Mouse (Mus musculus): Measurements from ENCODE around the gene Zfp46. TPM values are rescaled to one million over a fixed set of nuclear protein-coding genes. Genes with fewer than 3 reads are reported as not detected.

Gene Zfp46
- polyA plus RNA-seq, 1 experiment from 2014 or later: 35.2 TPM

DNA sequence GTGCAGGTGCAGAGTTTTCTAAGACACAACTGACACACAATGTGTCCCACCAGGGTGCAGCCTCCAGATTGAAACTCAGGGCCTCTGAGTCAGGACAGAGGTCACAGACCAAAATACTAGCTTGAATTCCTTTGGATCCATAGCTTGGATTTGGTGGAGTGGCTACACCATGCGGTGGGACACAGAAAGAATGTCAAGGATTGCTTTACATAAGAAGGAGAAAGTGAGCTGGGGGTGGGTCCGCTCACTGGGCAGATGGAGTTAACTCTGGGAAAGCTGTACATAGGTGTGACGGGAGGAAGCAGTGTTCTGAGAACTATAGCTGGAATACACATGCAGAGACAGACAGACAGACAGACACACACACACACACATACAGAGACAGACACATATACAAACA lies 24.6 kb upstream of the Zfp46 start:
- ATAC-seq: no peak
- H3K4me2 ChIP-seq (ENCODE audit: low read length): no peak overlapping the region
- H3K9me3 ChIP-seq (ENCODE audit: control insufficient read depth, low read length): no peaks in the 10 kb centered on the region
- 48% methylated on average over 3 of the region's 3 CpGs for WGBS
- H3K27me3 ChIP-seq (replicated peaks; ENCODE audit: control insufficient read depth, insufficient read depth, low read length): no peaks in the 10 kb centered on the region
- no peaks in the 10 kb centered on the region for H3K4me1 ChIP-seq (ENCODE audit: control insufficient read depth, insufficient read depth, low read depth, low read length)
- no peak overlapping the region for H3K27ac ChIP-seq (ENCODE audit: low read depth, low read length)
- no peaks in the 10 kb centered on the region for H3K36me3 ChIP-seq (ENCODE audit: control insufficient read depth, insufficient read depth, low read length)
- H3K9ac ChIP-seq (ENCODE audit: low read depth, low read length): no peak overlapping the region
- H3K4me3 ChIP-seq (ENCODE audit: low read length): no peak overlapping the region

DNA sequence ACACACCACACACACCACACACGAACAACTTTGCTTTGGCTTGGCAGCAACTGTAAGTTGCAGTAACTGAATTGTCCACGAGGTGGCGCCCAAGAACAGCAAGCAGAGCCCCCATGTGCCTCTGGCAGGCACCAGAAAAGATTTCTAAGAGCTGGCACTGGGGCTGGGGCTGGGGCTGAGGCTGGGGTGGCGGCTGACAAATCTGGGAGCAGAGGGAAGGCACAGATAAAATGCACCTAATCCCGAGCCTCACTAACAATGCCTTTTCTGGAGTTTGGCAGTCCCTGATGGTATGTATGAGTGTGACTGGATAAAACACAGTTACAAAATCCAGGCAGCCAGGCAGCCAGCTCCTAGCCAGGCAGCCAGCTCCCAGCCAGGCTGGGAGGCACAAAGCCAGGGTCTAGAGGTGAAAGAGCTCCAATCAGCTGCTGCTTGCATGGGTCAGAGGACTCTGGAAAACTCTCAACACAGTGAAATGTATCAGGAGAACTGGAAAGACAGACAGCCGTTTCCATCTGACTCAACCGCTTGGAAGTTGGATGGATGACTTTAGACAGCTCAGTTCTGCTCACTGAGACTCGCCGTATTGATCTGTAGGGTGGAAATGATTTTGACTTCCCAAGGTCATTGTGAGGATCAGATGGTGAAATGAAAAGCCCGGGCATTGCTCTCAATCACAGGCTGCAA lies 23.8 kb upstream of the Zfp46 start:
- peak; percentile 69; the same call in 1 of the 2 replicates for ATAC-seq
- 37% methylated on average over 10 of the region's 10 CpGs for WGBS
- Histone ChIP-seq H3K9me3 (ENCODE audit: control insufficient read depth, low read length) (no peaks in the 10 kb centered on the region), H3K9ac (ENCODE audit: low read depth, low read length) (no peak overlapping the region), H3K4me2 (ENCODE audit: low read length) (no peak overlapping the region), H3K36me3 (ENCODE audit: control insufficient read depth, insufficient read depth, low read length) (no peaks in the 10 kb centered on the region), H3K27me3 (replicated peaks; ENCODE audit: control insufficient read depth, insufficient read depth, low read length) (no peaks in the 10 kb centered on the region), H3K4me1 (ENCODE audit: control insufficient read depth, insufficient read depth, low read depth, low read length) (no peaks in the 10 kb centered on the region), H3K27ac (ENCODE audit: low read depth, low read length) (no peak overlapping the region), H3K4me3 (ENCODE audit: low read length) (no peak overlapping the region)

DNA sequence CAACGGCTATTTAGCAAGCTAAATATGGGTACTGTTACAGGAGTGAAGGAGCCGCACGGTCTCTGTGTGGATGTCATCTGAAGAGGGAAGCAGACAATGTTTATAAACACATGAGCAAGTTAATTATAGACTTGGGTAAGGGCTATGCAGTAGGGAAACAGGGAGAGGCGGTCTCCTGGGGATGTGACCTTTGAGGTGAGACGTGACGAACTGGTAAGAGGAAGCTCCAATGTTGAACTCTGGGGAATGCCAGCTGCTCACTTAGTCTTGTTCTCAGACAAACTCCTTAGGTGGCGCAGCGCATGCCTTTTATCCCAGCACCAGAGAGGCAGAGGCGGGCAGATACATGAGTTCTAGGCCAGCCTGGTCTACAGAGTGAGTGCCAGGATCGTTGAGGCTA lies 22.6 kb upstream of the Zfp46 start:
- Histone ChIP-seq H3K27me3 (replicated peaks; ENCODE audit: control insufficient read depth, insufficient read depth, low read length) (no peaks in the 10 kb centered on the region), H3K9ac (ENCODE audit: low read depth, low read length) (no peak overlapping the region), H3K27ac (ENCODE audit: low read depth, low read length) (no peak overlapping the region), H3K36me3 (ENCODE audit: control insufficient read depth, insufficient read depth, low read length) (no peaks in the 10 kb centered on the region), H3K4me3 (ENCODE audit: low read length) (no peak overlapping the region), H3K4me1 (ENCODE audit: control insufficient read depth, insufficient read depth, low read depth, low read length) (no peaks in the 10 kb centered on the region), H3K4me2 (ENCODE audit: low read length) (no peak overlapping the region), H3K9me3 (ENCODE audit: control insufficient read depth, low read length) (no peaks in the 10 kb centered on the region)
- no peak for ATAC-seq
- WGBS: 75% methylated on average over 10 of the region's 10 CpGs

DNA sequence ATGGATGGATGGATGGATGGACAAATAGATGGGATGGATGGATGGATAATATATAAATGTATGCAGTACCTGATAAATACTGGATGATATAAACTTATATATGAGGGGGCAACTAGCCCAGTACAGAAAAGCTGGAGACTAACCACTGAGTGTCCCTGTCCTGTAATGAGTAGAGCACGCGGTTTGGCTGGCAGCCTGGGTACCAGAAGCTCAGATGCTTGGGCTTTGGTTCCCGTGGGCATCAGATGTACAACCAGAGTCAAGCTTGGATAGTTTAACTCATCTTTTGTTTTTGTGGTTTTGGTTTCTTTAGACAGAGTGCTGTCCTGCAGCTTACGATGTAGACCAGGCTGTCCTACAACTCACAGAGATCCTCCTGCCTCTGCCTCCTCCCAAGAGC lies 20.9 kb upstream of the Zfp46 start:
- Histone ChIP-seq H3K36me3 (ENCODE audit: control insufficient read depth, insufficient read depth, low read length) (no peaks in the 10 kb centered on the region), H3K9ac (ENCODE audit: low read depth, low read length) (no peak overlapping the region), H3K27me3 (replicated peaks; ENCODE audit: control insufficient read depth, insufficient read depth, low read length) (no peaks in the 10 kb centered on the region), H3K4me3 (ENCODE audit: low read length) (no peak overlapping the region), H3K4me2 (ENCODE audit: low read length) (no peak overlapping the region), H3K4me1 (ENCODE audit: control insufficient read depth, insufficient read depth, low read depth, low read length) (no peaks in the 10 kb centered on the region), H3K27ac (ENCODE audit: low read depth, low read length) (no peak overlapping the region), H3K9me3 (ENCODE audit: control insufficient read depth, low read length) (no peaks in the 10 kb centered on the region)
- WGBS: 91% methylated on average over 4 of the region's 4 CpGs
- ATAC-seq: no peak

DNA sequence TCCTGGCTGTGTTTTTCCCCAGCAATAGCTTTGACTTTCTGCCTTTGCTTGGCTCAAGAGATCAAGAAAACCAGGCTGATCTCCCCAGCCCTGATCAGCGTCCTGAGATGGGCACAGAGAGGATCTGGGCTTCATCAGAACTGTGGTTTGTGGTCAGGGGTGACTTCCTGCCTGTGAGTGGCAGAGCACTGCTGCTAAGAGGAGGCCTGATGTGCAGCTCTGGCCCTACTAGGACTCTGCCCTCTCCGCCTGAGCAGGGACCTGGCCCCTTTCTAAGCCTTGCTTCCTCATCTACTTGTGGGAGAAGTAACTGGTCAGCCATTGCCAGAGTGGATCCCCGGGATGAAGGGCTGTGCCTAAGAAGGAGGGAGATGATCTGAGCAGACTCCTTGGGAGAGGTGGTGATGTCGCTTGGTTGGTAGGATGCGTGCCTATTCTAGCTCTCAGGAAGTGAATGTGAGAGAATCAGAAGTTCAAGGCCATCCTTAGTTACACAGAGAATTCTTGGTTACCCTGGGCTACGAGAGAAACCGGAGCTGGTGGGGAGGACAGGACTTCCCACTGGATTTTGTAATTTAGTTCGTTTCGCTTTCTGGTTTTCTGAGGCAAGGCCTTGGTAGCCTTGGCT lies 17.7 kb upstream of the Zfp46 start:
- H3K4me2 ChIP-seq (ENCODE audit: low read length): no peak overlapping the region
- no peak overlapping the region for H3K4me3 ChIP-seq (ENCODE audit: low read length)
- 88% methylated on average over 9 of the region's 9 CpGs for WGBS
- H3K9me3 ChIP-seq (ENCODE audit: control insufficient read depth, low read length): no peaks in the 10 kb centered on the region
- no peaks in the 10 kb centered on the region for H3K27me3 ChIP-seq (replicated peaks; ENCODE audit: control insufficient read depth, insufficient read depth, low read length)
- ATAC-seq: no peak
- no peak overlapping the region for H3K27ac ChIP-seq (ENCODE audit: low read depth, low read length)
- H3K4me1 ChIP-seq (ENCODE audit: control insufficient read depth, insufficient read depth, low read depth, low read length): no peaks in the 10 kb centered on the region
- no peaks in the 10 kb centered on the region for H3K36me3 ChIP-seq (ENCODE audit: control insufficient read depth, insufficient read depth, low read length)
- no peak overlapping the region for H3K9ac ChIP-seq (ENCODE audit: low read depth, low read length)

DNA sequence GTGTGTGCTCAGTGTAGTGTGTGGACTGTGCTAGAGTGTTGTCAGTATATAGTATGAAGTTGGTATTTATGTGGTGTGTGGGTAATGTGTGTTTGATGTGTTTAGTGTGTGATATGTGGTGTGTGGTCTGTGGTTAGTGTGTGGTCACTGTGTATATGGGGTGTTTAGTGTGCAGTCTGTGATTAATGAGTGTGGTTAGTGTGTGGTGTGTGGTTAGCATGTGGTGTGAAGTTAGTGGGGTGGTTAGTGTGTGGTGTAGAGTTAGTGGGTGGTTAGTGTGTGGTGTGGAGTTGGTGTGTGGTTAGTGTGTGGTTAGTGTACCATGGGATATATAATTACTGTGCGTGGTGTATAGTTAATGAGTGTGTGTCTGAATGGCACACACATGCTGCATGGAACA lies 15.6 kb upstream of the Zfp46 start:
- no peaks in the 10 kb centered on the region for H3K4me1 ChIP-seq (ENCODE audit: control insufficient read depth, insufficient read depth, low read depth, low read length)
- no peaks in the 10 kb centered on the region; the same call in 1 of the 2 replicates for H3K36me3 ChIP-seq (ENCODE audit: control insufficient read depth, insufficient read depth, low read length)
- no peak overlapping the region for H3K9ac ChIP-seq (ENCODE audit: low read depth, low read length)
- no peak overlapping the region for H3K4me2 ChIP-seq (ENCODE audit: low read length)
- H3K27me3 ChIP-seq (replicated peaks; ENCODE audit: control insufficient read depth, insufficient read depth, low read length): no peaks in the 10 kb centered on the region
- WGBS: 95% methylated on average over 1 of the region's 1 CpGs
- H3K4me3 ChIP-seq (ENCODE audit: low read length): no peak overlapping the region
- peaks cover 10% of the 10 kb centered on the region for H3K9me3 ChIP-seq (ENCODE audit: control insufficient read depth, low read length)
- no peak for ATAC-seq
- H3K27ac ChIP-seq (ENCODE audit: low read depth, low read length): no peak overlapping the region

DNA sequence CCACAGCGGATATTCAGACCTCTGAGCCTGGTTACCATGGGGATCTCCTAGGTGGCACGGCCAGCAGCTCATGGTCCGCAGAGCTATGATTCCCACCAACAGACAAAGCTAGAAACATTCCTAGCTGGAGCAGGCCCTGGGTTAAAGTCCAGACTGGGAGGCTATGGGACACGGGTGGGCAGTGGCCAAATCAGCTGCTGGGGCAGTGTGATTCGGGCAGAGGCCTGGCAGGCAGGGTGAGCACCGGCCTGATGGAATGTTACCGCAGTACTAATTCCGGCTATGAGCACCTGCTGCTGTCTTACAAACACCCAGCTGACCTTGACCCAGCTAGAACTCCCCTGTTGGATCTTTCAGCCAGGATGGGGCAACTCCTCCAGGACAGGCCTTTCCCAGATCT lies 13.8 kb upstream of the Zfp46 start:
- Histone ChIP-seq H3K27ac (ENCODE audit: low read depth, low read length) (no peak overlapping the region), H3K9ac (ENCODE audit: low read depth, low read length) (no peak overlapping the region), H3K4me1 (ENCODE audit: control insufficient read depth, insufficient read depth, low read depth, low read length) (no peaks in the 10 kb centered on the region), H3K9me3 (ENCODE audit: control insufficient read depth, low read length) (peaks cover 10% of the 10 kb centered on the region), H3K36me3 (ENCODE audit: control insufficient read depth, insufficient read depth, low read length) (no peaks in the 10 kb centered on the region; the same call in 1 of the 2 replicates), H3K4me2 (ENCODE audit: low read length) (no peak overlapping the region), H3K27me3 (replicated peaks; ENCODE audit: control insufficient read depth, insufficient read depth, low read length) (no peaks in the 10 kb centered on the region), H3K4me3 (ENCODE audit: low read length) (no peak overlapping the region)
- ATAC-seq: no peak
- 87% methylated on average over 8 of the region's 8 CpGs for WGBS

DNA sequence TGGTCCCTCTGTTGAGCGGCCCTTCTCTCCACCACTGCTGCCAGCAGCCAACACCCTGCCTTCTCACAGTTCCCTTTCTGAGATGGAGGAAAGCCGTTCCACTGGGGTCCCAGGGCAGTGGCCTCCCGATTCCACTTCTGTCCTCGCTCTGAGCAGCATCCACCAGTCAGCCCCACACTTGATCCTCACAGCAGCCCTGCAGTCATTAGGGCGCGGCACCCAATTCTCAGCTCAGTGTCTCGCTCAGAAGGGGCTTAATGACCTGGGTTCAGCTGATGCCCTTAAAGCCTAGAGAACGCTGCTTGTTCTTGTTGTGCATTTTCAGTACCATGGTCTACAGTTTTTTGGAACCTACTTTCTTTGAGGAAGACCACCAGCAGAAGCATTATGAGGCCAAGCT lies 3.4 kb upstream of the Zfp46 start:
- H3K4me2 ChIP-seq (ENCODE audit: low read length): no peak overlapping the region
- no peaks in the 10 kb centered on the region for H3K27me3 ChIP-seq (replicated peaks; ENCODE audit: control insufficient read depth, insufficient read depth, low read length)
- ATAC-seq: no peak
- WGBS: 88% methylated on average over 8 of the region's 8 CpGs
- no peak overlapping the region for H3K9ac ChIP-seq (ENCODE audit: low read depth, low read length)
- no peak overlapping the region for H3K27ac ChIP-seq (ENCODE audit: low read depth, low read length)
- H3K9me3 ChIP-seq (ENCODE audit: control insufficient read depth, low read length): no peaks in the 10 kb centered on the region
- no peaks in the 10 kb centered on the region for H3K36me3 ChIP-seq (ENCODE audit: control insufficient read depth, insufficient read depth, low read length)
- peaks cover 22% of the 10 kb centered on the region for H3K4me1 ChIP-seq (ENCODE audit: control insufficient read depth, insufficient read depth, low read depth, low read length)
- H3K4me3 ChIP-seq (ENCODE audit: low read length): no peak overlapping the region

DNA sequence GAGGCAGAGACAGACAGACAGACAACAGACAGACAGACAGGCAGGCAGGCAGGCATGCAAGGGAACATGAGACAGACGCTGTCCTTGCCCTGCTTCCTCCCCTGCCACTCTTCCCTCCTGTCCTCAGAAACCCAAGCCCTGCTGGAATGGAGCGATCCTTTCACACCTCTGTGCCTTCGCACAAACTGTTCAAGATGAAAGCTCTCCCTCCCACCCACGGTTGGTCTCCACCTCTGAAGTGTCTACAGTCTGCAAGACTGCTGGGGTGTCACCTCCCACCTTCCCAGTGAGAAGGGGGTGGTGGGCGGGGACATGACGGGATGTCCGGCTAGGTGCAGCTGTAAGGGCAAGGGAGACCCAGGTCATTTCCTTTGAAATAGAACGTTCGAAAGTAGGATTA lies 2.9 kb upstream of the Zfp46 start:
- H3K4me2 ChIP-seq (ENCODE audit: low read length): no peak overlapping the region
- H3K4me1 ChIP-seq (ENCODE audit: control insufficient read depth, insufficient read depth, low read depth, low read length): peaks cover 25% of the 10 kb centered on the region
- H3K4me3 ChIP-seq (ENCODE audit: low read length): no peak overlapping the region
- no peaks in the 10 kb centered on the region for H3K36me3 ChIP-seq (ENCODE audit: control insufficient read depth, insufficient read depth, low read length)
- H3K9me3 ChIP-seq (ENCODE audit: control insufficient read depth, low read length): no peaks in the 10 kb centered on the region
- 68% methylated on average over 9 of the region's 9 CpGs for WGBS
- no peaks in the 10 kb centered on the region for H3K27me3 ChIP-seq (replicated peaks; ENCODE audit: control insufficient read depth, insufficient read depth, low read length)
- no peak overlapping the region for H3K9ac ChIP-seq (ENCODE audit: low read depth, low read length)
- no peak overlapping the region for H3K27ac ChIP-seq (ENCODE audit: low read depth, low read length)
- no peak for ATAC-seq

Measured in hindbrain, embryonic 16.5 days (tissue).